Mouse (Mus musculus) bone marrow, adult 2 months (tissue): ENCODE measurements around the gene Ssh2.

Source experiments
- CTCF ChIP-seq: fragments of 200-500 bp; IDR thresholded peaks from 2 replicates; pipeline ENCODE4 v1.5.1; 2011; ENCODE audit warnings: low read length, control low read depth; ENCODE audit not compliant: control insufficient read depth, insufficient read depth
- POLR2A ChIP-seq: fragments of 200-500 bp; IDR thresholded peaks from 2 replicates; pipeline ENCODE4 v1.6.1; 2011; ENCODE audit warnings: low read depth, mild to moderate bottlenecking, control low read depth, low read length, borderline replicate concordance; ENCODE audit not compliant: control insufficient read depth

DNA sequence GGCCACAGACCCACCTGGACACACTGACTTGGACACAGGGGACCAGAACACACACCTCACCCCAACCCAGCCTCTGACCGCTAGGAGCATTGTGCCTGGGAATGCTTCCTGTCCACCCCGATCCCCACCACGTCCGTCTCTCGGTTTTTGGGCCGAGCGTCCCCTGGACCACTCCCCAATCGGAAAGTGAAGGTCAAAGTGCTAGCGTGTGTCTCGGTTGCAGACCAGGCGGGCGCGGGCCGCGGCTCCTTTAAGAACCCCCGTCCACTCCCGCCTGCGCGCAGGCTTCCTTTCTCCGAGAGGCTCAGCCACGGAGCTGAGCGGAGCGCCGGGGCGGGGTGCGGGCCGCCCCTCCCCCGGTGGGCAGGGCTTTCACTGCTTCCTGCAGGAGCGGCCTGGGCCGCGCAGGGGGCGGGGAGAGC, 276.8 kb downstream of the Ssh2 start:
- TF ChIP-seq CTCF (0 out of 2 replicates have a peak, but pooled peaks have one; percentile 20), POLR2A (peak; percentile 69; the same call in 1 of the 2 replicates)
